Comparison of ENCODE assay signal across 32 mouse cellular contexts in the genomic region with DNA sequence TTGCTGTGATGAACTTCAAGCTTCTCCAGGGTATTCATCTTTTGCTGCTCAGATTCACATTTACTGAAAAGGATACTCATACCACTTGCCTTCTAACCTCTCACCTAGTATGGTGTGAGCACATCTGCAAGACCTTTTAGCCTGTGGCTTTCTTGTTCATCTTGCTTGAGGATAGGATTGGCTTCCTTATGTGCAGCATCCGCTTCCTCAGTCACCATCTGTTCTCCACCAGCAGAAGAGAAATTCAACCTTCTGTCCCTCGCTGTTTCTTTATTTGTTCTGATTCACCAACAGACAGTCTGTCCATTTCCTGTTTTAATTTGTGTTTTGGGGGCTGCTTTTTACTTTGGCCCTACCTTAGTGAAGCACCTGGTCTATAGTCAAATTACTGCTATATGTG. TPM values are rescaled to one million over a fixed set of nuclear protein-coding genes. Genes with fewer than 3 reads are reported as not detected.
DNase-seq lines count a peak whose midpoint lies in the region; ATAC-seq lines count a peak whose summit lies in the region.
"Had no signal": no experiment of that assay in that cellular context is flagged by ENCODE, and none has a peak within 500 bp of the region (broad histone marks: within the 10 kb centered on the region; RNA-seq: fewer than 3 reads in every experiment).

No protein-coding gene starts in this region.

- no peaks in the 10 kb centered on the region for H3K27me3 ChIP-seq in hindbrain, embryonic 14.5 days (ENCODE audit: control insufficient read depth, insufficient read depth, low read length)
- H3K27me3 ChIP-seq: hindbrain, embryonic 13.5 days; liver, embryonic 13.5 days had no signal

- 95% methylated on average over 2 of the region's 2 CpGs for WGBS in hindbrain, embryonic 14.5 days

- DNase-seq in frontal cortex, postnatal 10 days (ENCODE audit: low spot score in 2 of 2) = no peak
- DNase-seq in left cerebral cortex, postnatal 36 days (ENCODE audit: low spot score in 2 of 2) = peak; percentile 6 to 7
- DNase-seq in left cerebral cortex, postnatal 4 days = no peak
- DNase-seq in layer of hippocampus, postnatal 14 days (ENCODE audit: low spot score in 2 of 2) = peak; percentile 9 to 13
- no peak for DNase-seq in hindbrain, embryonic 14.5 days (ENCODE audit: low spot score)
- DNase-seq in urinary bladder, postnatal 36 days (ENCODE audit: low spot score in 2 of 2) = no peak
- DNase-seq: adrenal gland, postnatal 14 days; gastrocnemius, adult 2 months; kidney, adult 18-20 months; kidney, postnatal 10 days; liver, embryonic 13.5 days; lung, adult 2 months; lung, postnatal 14 days; thymus, postnatal 25 days had no signal

- H3K4me1 ChIP-seq in hindbrain, embryonic 14.5 days (replicated peaks; ENCODE audit: control insufficient read depth, insufficient read depth, low read length) = no peaks in the 10 kb centered on the region
- H3K4me1 ChIP-seq: forebrain, embryonic 10.5 days; hindbrain, embryonic 13.5 days; liver, embryonic 13.5 days had no signal

- no peaks in the 10 kb centered on the region for H3K36me3 ChIP-seq in hindbrain, embryonic 14.5 days (replicated peaks; ENCODE audit: control insufficient read depth, insufficient read depth)
- H3K36me3 ChIP-seq: forebrain, embryonic 10.5 days; hindbrain, embryonic 13.5 days; liver, embryonic 13.5 days had no signal

- H3K27ac ChIP-seq in hindbrain, embryonic 14.5 days = no peak overlapping the region
- H3K27ac ChIP-seq: forebrain, embryonic 10.5 days; gastrocnemius, adult 2 months; hindbrain, embryonic 13.5 days; liver, embryonic 13.5 days had no signal

- ATAC-seq in frontal cortex, adult (ENCODE audit: low TSS enrichment) = peak; percentile 74
- no peak for ATAC-seq in hindbrain, embryonic 14.5 days (ENCODE audit: low FRiP score)
- ATAC-seq: forebrain, embryonic 16.5 days; inflammation-experienced regulatory T-cells, adult 6 months had no signal

- no peak overlapping the region for H3K4me2 ChIP-seq in hindbrain, embryonic 14.5 days (replicated peaks)
- H3K4me2 ChIP-seq: hindbrain, embryonic 13.5 days; liver, embryonic 13.5 days; midbrain, embryonic 11.5 days had no signal

- H3K4me3 ChIP-seq in hindbrain, embryonic 14.5 days (replicated peaks; ENCODE audit: low read length) = no peak overlapping the region
- H3K4me3 ChIP-seq: forebrain, embryonic 10.5 days; gastrocnemius, adult 2 months; hindbrain, embryonic 13.5 days; liver, embryonic 13.5 days had no signal

- H3K9ac ChIP-seq in hindbrain, embryonic 14.5 days = no peak overlapping the region
- H3K9ac ChIP-seq: hindbrain, embryonic 13.5 days; liver, embryonic 13.5 days had no signal

- intact Hi-C loops in left cerebral cortex, postnatal 36 days (cut with DNase I) = no loop called here
- intact Hi-C loops in left cerebral cortex, postnatal 4 days (cut with DNase I) = no loop called here

- no peaks in the 10 kb centered on the region for H3K9me3 ChIP-seq in hindbrain, embryonic 14.5 days (ENCODE audit: control insufficient read depth, low read length)
- H3K9me3 ChIP-seq: liver, embryonic 13.5 days had no signal

RNA-seq across cellular contexts. Expression of a gene that starts 21.8 kb away (rescaled TPM):
- total RNA-seq in left cerebral cortex, postnatal 36 days (2021) = not detected
- total RNA-seq in left cerebral cortex, postnatal 4 days (2021) = not detected
- not detected for total RNA-seq in layer of hippocampus, postnatal 14 days (2021)
- not detected in 2 replicates for polyA plus RNA-seq in hindbrain, embryonic 14.5 days (2014; fragmentation: Nextera tagmentation; extraction: Ambion mirVana)
- total RNA-seq: adrenal gland, postnatal 14 days; gastrocnemius, adult 2 months; gastrocnemius, postnatal 4 days; heart, adult 8-10 months; heart, postnatal 25 days; layer of hippocampus, adult 18-20 months; megakaryocyte progenitor cell, adult 5-6 weeks; midbrain, postnatal 0 days had no signal
- polyA plus RNA-seq: brain, embryonic 14.5 days; embryonic facial prominence, embryonic 11.5 days; forebrain, embryonic 10.5 days; forebrain, embryonic 16.5 days; heart, embryonic 14.5 days; hindbrain, embryonic 13.5 days; inflammation-experienced regulatory T-cells, adult 6 months; liver, embryonic 13.5 days; lung, adult 2 months; midbrain, embryonic 11.5 days; midbrain, postnatal 0 days; neural tube, embryonic 14.5 days; spleen, adult 2 months had no signal

RNA-seq across cellular contexts. Expression of a gene that starts 55.0 kb away (rescaled TPM):
- not detected for total RNA-seq in left cerebral cortex, postnatal 36 days (2021)
- not detected for total RNA-seq in left cerebral cortex, postnatal 4 days (2021)
- total RNA-seq in layer of hippocampus, postnatal 14 days (2021) = not detected
- polyA plus RNA-seq in hindbrain, embryonic 14.5 days (2014; fragmentation: Nextera tagmentation; extraction: Ambion mirVana) = not detected in 2 replicates
- total RNA-seq: adrenal gland, postnatal 14 days; gastrocnemius, adult 2 months; gastrocnemius, postnatal 4 days; heart, adult 8-10 months; heart, postnatal 25 days; layer of hippocampus, adult 18-20 months; megakaryocyte progenitor cell, adult 5-6 weeks; midbrain, postnatal 0 days had no signal
- polyA plus RNA-seq: brain, embryonic 14.5 days; embryonic facial prominence, embryonic 11.5 days; forebrain, embryonic 10.5 days; forebrain, embryonic 16.5 days; heart, embryonic 14.5 days; hindbrain, embryonic 13.5 days; inflammation-experienced regulatory T-cells, adult 6 months; limb, embryonic 14.5 days; liver, embryonic 13.5 days; lung, adult 2 months; midbrain, embryonic 11.5 days; midbrain, postnatal 0 days; neural tube, embryonic 14.5 days; spleen, adult 2 months had no signal

RNA-seq across cellular contexts. Expression of a gene that starts 59.3 kb away (rescaled TPM):
- total RNA-seq in left cerebral cortex, postnatal 36 days (2021) = 1 to 10 TPM; 1.2 TPM
- total RNA-seq in left cerebral cortex, postnatal 4 days (2021) = under 1 TPM; 0.34 to 0.52 TPM
- total RNA-seq in layer of hippocampus, postnatal 14 days (2021) = 1 to 10 TPM; 1.5 to 2.5 TPM
- polyA plus RNA-seq in hindbrain, embryonic 14.5 days (2014; fragmentation: Nextera tagmentation; extraction: Ambion mirVana) = 32.7 and 32.8 TPM in 2 replicates
- total RNA-seq: gastrocnemius, adult 2 months; heart, adult 8-10 months; heart, postnatal 25 days; megakaryocyte progenitor cell, adult 5-6 weeks had no signal
- polyA plus RNA-seq: forebrain, embryonic 10.5 days; liver, embryonic 13.5 days had no signal

Comparison
In these comparisons a context has a peak if more than half of its experiments do, and no peak if none do; other contexts are left out.
1. DNase-seq: peak in left cerebral cortex, postnatal 36 days (2 of 2) and layer of hippocampus, postnatal 14 days (2 of 2); none in frontal cortex, postnatal 10 days (0 of 2), left cerebral cortex, postnatal 4 days (single experiment), hindbrain, embryonic 14.5 days (single experiment) and urinary bladder, postnatal 36 days (0 of 2).